In genomic region chr14:25520589-25520988, GRCm38 (mm10) we compare ENCODE assay signal across 9 mouse cellular contexts.
DNase-seq lines count a peak whose midpoint lies in the region; ATAC-seq and TF ChIP-seq lines count a peak whose summit lies in the region.
"Had no signal": no experiment of that assay in that cellular context is flagged by ENCODE, and none has a peak within 500 bp of the region (broad histone marks: within the 10 kb centered on the region; RNA-seq: fewer than 3 reads in every experiment).

No protein-coding gene starts in this region.

- no peaks in the 10 kb centered on the region for H3K36me3 ChIP-seq in heart, embryonic 11.5 days (ENCODE audit: control insufficient read depth, insufficient read depth, low read length)

- intact Hi-C loops in gastrocnemius, adult 2 months (cut with DNase I): no loop called here
- intact Hi-C loops in gastrocnemius, postnatal 14 days (cut with DNase I; ENCODE audit: low total_unique reads): no loop called here

- H3K9ac ChIP-seq in heart, embryonic 11.5 days (ENCODE audit: low read depth, low read length): no peak overlapping the region

- ATAC-seq in heart, embryonic 11.5 days (replicated peaks; ENCODE audit: insufficient number of reproducible peaks, low FRiP score, low TSS enrichment): no peak

- no peak overlapping the region for H3K4me2 ChIP-seq in heart, embryonic 11.5 days

- DNase-seq in gastrocnemius, adult 2 months: peak; percentile 78
- no peak for DNase-seq in gastrocnemius, postnatal 4 days (ENCODE audit: low spot score in 2 of 2)
- DNase-seq in Muller cell, postnatal 12 days (ENCODE audit: inconsistent ontology term): peak; percentile 60
- peak; percentile 81 to 91 for DNase-seq in kidney, postnatal 36 days
- DNase-seq in gastrocnemius, postnatal 14 days: no peak
- no peak for DNase-seq in adrenal gland, adult 8-10 months
- DNase-seq in layer of hippocampus, adult 8-10 months (ENCODE audit: low spot score in 2 of 2): no peak

- H3K4me1 ChIP-seq in heart, embryonic 11.5 days (ENCODE audit: control insufficient read depth, insufficient read depth, low read length): peaks cover 89% of the 10 kb centered on the region

- H3K27me3 ChIP-seq in heart, embryonic 11.5 days (ENCODE audit: control insufficient read depth, insufficient read depth, low read length): no peaks in the 10 kb centered on the region
- H3K27me3 ChIP-seq: CH12.LX had no signal

- H3K9me3 ChIP-seq in heart, embryonic 11.5 days (replicated peaks; ENCODE audit: control insufficient read depth, low read length): no peaks in the 10 kb centered on the region

- peak overlapping the region; percentile 50 for H3K4me3 ChIP-seq in gastrocnemius, adult 2 months
- no peak overlapping the region for H3K4me3 ChIP-seq in heart, embryonic 11.5 days (ENCODE audit: low read depth, low read length)

- WGBS in heart, embryonic 11.5 days (ENCODE audit: insufficient replicate concordance): 80% methylated on average over 4 of the region's 4 CpGs

- H3K27ac ChIP-seq in gastrocnemius, adult 2 months: peak overlapping the region; percentile 96
- peak overlapping the region; percentile 71 for H3K27ac ChIP-seq in heart, embryonic 11.5 days (ENCODE audit: low read depth, low read length)

- no peak for TF ChIP-seq CTCF in gastrocnemius, adult 2 months (IDR thresholded peaks at IDR 0.05)

Comparison
In these comparisons a context has a peak if more than half of its experiments do, and no peak if none do; other contexts are left out.
1. DNase-seq: peak in gastrocnemius, adult 2 months (single experiment), Muller cell, postnatal 12 days (single experiment) and kidney, postnatal 36 days (2 of 2); none in gastrocnemius, postnatal 4 days (0 of 2), gastrocnemius, postnatal 14 days (single experiment), adrenal gland, adult 8-10 months (single experiment) and layer of hippocampus, adult 8-10 months (0 of 2).